Comparison of ENCODE assay signal across 21 mouse cellular contexts in genomic region chr4:34239624-34240023, GRCm38 (mm10).
DNase-seq lines count a peak whose midpoint lies in the region; ATAC-seq and TF ChIP-seq lines count a peak whose summit lies in the region.
"Had no signal": no experiment of that assay in that cellular context is flagged by ENCODE, and none has a peak within 500 bp of the region (broad histone marks: within the 10 kb centered on the region; RNA-seq: fewer than 3 reads in every experiment).

No protein-coding gene starts in this region.

- H3K9me3 ChIP-seq in limb, embryonic 14.5 days (ENCODE audit: control insufficient read depth, low read length): no peaks in the 10 kb centered on the region
- no peaks in the 10 kb centered on the region for H3K9me3 ChIP-seq in limb, embryonic 10.5 days (replicated peaks)
- H3K9me3 ChIP-seq in embryonic facial prominence, embryonic 14.5 days (ENCODE audit: control insufficient read depth, low read length): no peaks in the 10 kb centered on the region
- H3K9me3 ChIP-seq in midbrain, embryonic 15.5 days: no peaks in the 10 kb centered on the region
- H3K9me3 ChIP-seq: embryonic facial prominence, embryonic 12.5 days; forebrain, embryonic 12.5 days; heart, embryonic 12.5 days; hindbrain, embryonic 15.5 days had no signal

- H3K4me1 ChIP-seq in limb, embryonic 14.5 days (ENCODE audit: control insufficient read depth, insufficient read depth, low read length): no peaks in the 10 kb centered on the region
- peaks cover 21% of the 10 kb centered on the region for H3K4me1 ChIP-seq in limb, embryonic 10.5 days
- H3K4me1 ChIP-seq in embryonic facial prominence, embryonic 14.5 days (ENCODE audit: control insufficient read depth, insufficient read depth, low read length): 0 out of 2 replicates have a peak, but pooled peaks cover 5% of the 10 kb centered on the region
- H3K4me1 ChIP-seq in midbrain, embryonic 15.5 days: peaks cover 10% of the 10 kb centered on the region
- H3K4me1 ChIP-seq: heart, embryonic 12.5 days had no signal

- H3K4me2 ChIP-seq in limb, embryonic 14.5 days (replicated peaks; ENCODE audit: low read depth, low read length, severe bottlenecking): no peak overlapping the region
- H3K4me2 ChIP-seq in embryonic facial prominence, embryonic 14.5 days (ENCODE audit: low read depth, low read length): no peak overlapping the region
- H3K4me2 ChIP-seq in midbrain, embryonic 15.5 days: no peak overlapping the region
- H3K4me2 ChIP-seq: embryonic facial prominence, embryonic 12.5 days; forebrain, embryonic 12.5 days; heart, embryonic 12.5 days; hindbrain, embryonic 15.5 days had no signal

- H3K27me3 ChIP-seq in limb, embryonic 14.5 days (ENCODE audit: control insufficient read depth, insufficient read depth, low read length): no peaks in the 10 kb centered on the region
- H3K27me3 ChIP-seq in limb, embryonic 10.5 days (ENCODE audit: low read depth, poor library complexity, severe bottlenecking): no peaks in the 10 kb centered on the region
- no peaks in the 10 kb centered on the region for H3K27me3 ChIP-seq in embryonic facial prominence, embryonic 14.5 days (replicated peaks; ENCODE audit: control insufficient read depth, insufficient read depth, low read length)
- no peaks in the 10 kb centered on the region for H3K27me3 ChIP-seq in midbrain, embryonic 15.5 days (replicated peaks)
- H3K27me3 ChIP-seq: CH12.LX; embryonic facial prominence, embryonic 12.5 days; heart, embryonic 12.5 days; hindbrain, embryonic 15.5 days; Patski had no signal

- 27% methylated on average over 3 of the region's 3 CpGs for WGBS in limb, embryonic 14.5 days
- 63% methylated on average over 3 of the region's 3 CpGs for WGBS in limb, embryonic 10.5 days
- WGBS in embryonic facial prominence, embryonic 14.5 days: 30% methylated on average over 3 of the region's 3 CpGs
- WGBS in midbrain, embryonic 15.5 days: 65% methylated on average over 3 of the region's 3 CpGs

- H3K4me3 ChIP-seq in limb, embryonic 14.5 days (replicated peaks; ENCODE audit: low read length): no peak overlapping the region
- H3K4me3 ChIP-seq in limb, embryonic 10.5 days: no peak overlapping the region
- no peak overlapping the region for H3K4me3 ChIP-seq in embryonic facial prominence, embryonic 14.5 days (ENCODE audit: low read depth, low read length)
- H3K4me3 ChIP-seq in midbrain, embryonic 15.5 days: no peak overlapping the region
- H3K4me3 ChIP-seq: embryonic facial prominence, embryonic 12.5 days; forebrain, embryonic 12.5 days; heart, embryonic 12.5 days; hindbrain, embryonic 15.5 days had no signal

- no peak for TF ChIP-seq POLR2A in limb, embryonic 14.5 days (IDR thresholded peaks at IDR 0.05; ENCODE audit: borderline replicate concordance, extremely low read depth, insufficient read depth, insufficient read length)

- H3K36me3 ChIP-seq in limb, embryonic 14.5 days (ENCODE audit: control insufficient read depth, insufficient read depth, low read length): no peaks in the 10 kb centered on the region
- no peaks in the 10 kb centered on the region for H3K36me3 ChIP-seq in limb, embryonic 10.5 days
- H3K36me3 ChIP-seq in embryonic facial prominence, embryonic 14.5 days (ENCODE audit: control insufficient read depth, insufficient read depth, low read length): no peaks in the 10 kb centered on the region
- H3K36me3 ChIP-seq in midbrain, embryonic 15.5 days (replicated peaks): no peaks in the 10 kb centered on the region
- H3K36me3 ChIP-seq: embryonic facial prominence, embryonic 12.5 days; forebrain, embryonic 12.5 days; heart, embryonic 12.5 days; hindbrain, embryonic 15.5 days had no signal

- no peak overlapping the region for H3K27ac ChIP-seq in limb, embryonic 14.5 days (replicated peaks; ENCODE audit: low read depth, low read length)
- H3K27ac ChIP-seq in limb, embryonic 10.5 days: no peak overlapping the region
- no peak overlapping the region for H3K27ac ChIP-seq in embryonic facial prominence, embryonic 14.5 days (replicated peaks; ENCODE audit: low read depth, low read length)
- H3K27ac ChIP-seq in midbrain, embryonic 15.5 days: no peak overlapping the region
- H3K27ac ChIP-seq: embryonic facial prominence, embryonic 12.5 days; forebrain, embryonic 12.5 days; hindbrain, embryonic 15.5 days had no signal

- peak; percentile 60; the same call in 1 of the 2 replicates for ATAC-seq in limb, embryonic 14.5 days (ENCODE audit: low FRiP score, low read depth)
- ATAC-seq in embryonic facial prominence, embryonic 14.5 days (ENCODE audit: low read depth): no peak
- ATAC-seq in midbrain, embryonic 15.5 days (replicated peaks): no peak
- ATAC-seq: activated CD4-positive, CD25-positive, alpha-beta regulatory T cell, adult 4 months; forebrain, embryonic 16.5 days; inflammation-experienced regulatory T-cells, adult 6 months; Patski had no signal

- no peak overlapping the region for H3K9ac ChIP-seq in limb, embryonic 14.5 days (ENCODE audit: low read depth, low read length, severe bottlenecking)
- H3K9ac ChIP-seq in embryonic facial prominence, embryonic 14.5 days (ENCODE audit: low read depth, low read length): no peak overlapping the region
- H3K9ac ChIP-seq in midbrain, embryonic 15.5 days: no peak overlapping the region
- H3K9ac ChIP-seq: embryonic facial prominence, embryonic 12.5 days; forebrain, embryonic 12.5 days; heart, embryonic 12.5 days; hindbrain, embryonic 15.5 days had no signal

- DNase-seq in embryo, embryonic 10 days (ENCODE audit: low spot score): peak; percentile 24
- DNase-seq in embryo, embryonic 9.5 days (ENCODE audit: extremely low spot score): no peak
- peak; percentile 55 for DNase-seq in limb, embryonic 14.5 days (ENCODE audit: low spot score)
- DNase-seq in limb, embryonic 10.5 days (ENCODE audit: low spot score): no peak
- DNase-seq in embryonic facial prominence, embryonic 14.5 days (ENCODE audit: low spot score): peak; percentile 77
- peak; percentile 24 for DNase-seq in retina, postnatal 1 day
- DNase-seq in lung, postnatal 10 days: no peak
- DNase-seq: adrenal gland, postnatal 14 days; cerebellum, adult 18-20 months; cerebellum, adult 9-11 months; gastrocnemius, postnatal 25 days had no signal

Comparison
In these comparisons a context has a peak if more than half of its experiments do, and no peak if none do; other contexts are left out.
1. DNase-seq: peak in embryo, embryonic 10 days (single experiment), limb, embryonic 14.5 days (single experiment), embryonic facial prominence, embryonic 14.5 days (single experiment) and retina, postnatal 1 day (single experiment); none in embryo, embryonic 9.5 days (single experiment), limb, embryonic 10.5 days (single experiment) and lung, postnatal 10 days (single experiment).